Mouse (Mus musculus) left cerebral cortex, adult 9 months (tissue): ENCODE measurements around the gene Maco1.

Source experiments
- DNase-seq, 2 experiments: peaks; one replicate each; pipeline ENCODE4 v3.0.0; 2022; ENCODE audit warnings: low spot score in 2 of 2

Maco1 gene

GRCm38 (mm10) chr4:134772805-134773674 lies 80.1 kb downstream of the Maco1 start:
- DNase-seq = no peak

- DNase-seq = no peak
These were observed 83.3 kb downstream of the Maco1 start for GRCm38 (mm10) chr4:134769891-134770290.

- DNase-seq = no peak
These were observed 83.9 kb downstream of the Maco1 start for GRCm38 (mm10) chr4:134769081-134769811.

GRCm38 (mm10) chr4:134768226-134768888 lies 84.8 kb downstream of the Maco1 start:
- DNase-seq = no peak

GRCm38 (mm10) chr4:134767426-134768225 lies 85.5 kb downstream of the Maco1 start, which contains the start of gene Ldlrap1:
TSS of gene Ldlrap1 (minus strand) at chr4:134768024.
- DNase-seq = no peak

GRCm38 (mm10) chr4:134766904-134767425 lies 86.2 kb downstream of the Maco1 start:
- DNase-seq = no peak

- DNase-seq = no peak
These were observed 86.9 kb downstream of the Maco1 start for GRCm38 (mm10) chr4:134766277-134766676.

- no peak for DNase-seq
These were observed 88.8 kb downstream of the Maco1 start for GRCm38 (mm10) chr4:134764333-134764732.

GRCm38 (mm10) chr4:134762360-134762759 lies 90.8 kb downstream of the Maco1 start:
- no peak for DNase-seq

- no peak for DNase-seq
These were observed 92.3 kb downstream of the Maco1 start for GRCm38 (mm10) chr4:134760793-134761201.

- no peak for DNase-seq
These were observed 92.9 kb downstream of the Maco1 start for GRCm38 (mm10) chr4:134760281-134760680.

GRCm38 (mm10) chr4:134759564-134759963 lies 93.6 kb downstream of the Maco1 start:
- DNase-seq = no peak

GRCm38 (mm10) chr4:134758922-134759321 lies 94.2 kb downstream of the Maco1 start:
- no peak for DNase-seq

- DNase-seq = no peak
These were observed 94.8 kb downstream of the Maco1 start for GRCm38 (mm10) chr4:134758367-134758766.

- DNase-seq = no peak
These were observed 96.2 kb downstream of the Maco1 start for GRCm38 (mm10) chr4:134756953-134757352.

- DNase-seq = no peak
These were observed 98.2 kb downstream of the Maco1 start for GRCm38 (mm10) chr4:134754941-134755340.

- no peak for DNase-seq
These were observed 98.8 kb downstream of the Maco1 start for GRCm38 (mm10) chr4:134754371-134754770.

- DNase-seq = no peak
These were observed 99.5 kb downstream of the Maco1 start for GRCm38 (mm10) chr4:134753516-134754261.

GRCm38 (mm10) chr4:134752911-134753426 lies 100.2 kb downstream of the Maco1 start:
- DNase-seq = no peak
